Mouse (Mus musculus) right cerebral cortex, adult 2 months (tissue): ENCODE data around the gene Tle3.

Experiments
- DNase-seq, 2 experiments: peaks; one replicate each; pipeline ENCODE4 v3.0.0; 2021 to 2022; ENCODE audit warnings: low spot score in 2 of 2

Tle3 gene

DNA sequence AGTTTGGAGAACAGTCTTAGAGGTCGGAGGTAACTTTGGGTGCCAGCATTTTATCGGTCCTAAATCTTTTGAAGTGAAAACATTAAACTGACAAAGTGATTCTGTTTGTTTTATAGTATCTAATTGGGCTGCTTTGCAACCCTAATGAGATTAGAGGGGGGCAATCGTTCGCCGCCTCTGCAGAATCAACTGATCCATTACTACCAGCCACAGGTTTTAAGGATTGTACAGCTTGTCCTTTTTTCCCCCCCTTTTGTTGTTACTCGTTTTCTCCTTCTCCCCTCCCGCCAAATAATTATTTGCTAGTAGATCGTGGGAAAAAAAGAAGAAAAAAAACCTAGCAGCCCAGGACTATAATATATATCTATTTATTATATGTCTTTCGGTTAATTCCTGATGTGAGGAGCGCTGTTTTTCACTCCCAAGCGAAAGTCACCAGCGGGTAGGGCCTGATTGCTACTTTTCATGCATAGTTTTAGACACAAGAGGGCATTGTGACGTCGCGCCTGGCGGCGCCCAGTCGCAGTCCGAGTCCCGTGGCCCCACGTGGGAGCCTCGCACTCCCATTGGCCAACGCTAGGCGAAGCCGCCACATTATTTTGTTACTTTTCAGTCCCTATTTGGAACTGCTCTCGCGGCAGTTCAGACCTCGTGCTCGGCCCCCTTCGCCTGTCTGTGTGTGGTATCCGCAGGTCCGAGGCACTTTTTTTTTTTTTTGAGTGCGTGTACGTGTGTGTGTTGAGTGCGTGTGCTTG lies at the start of gene Tle3:
TSS of gene Tle3 (plus strand) at position 612 of the 755 bp plus-strand sequence.
- peak; percentile 98 to 100 for DNase-seq

DNA sequence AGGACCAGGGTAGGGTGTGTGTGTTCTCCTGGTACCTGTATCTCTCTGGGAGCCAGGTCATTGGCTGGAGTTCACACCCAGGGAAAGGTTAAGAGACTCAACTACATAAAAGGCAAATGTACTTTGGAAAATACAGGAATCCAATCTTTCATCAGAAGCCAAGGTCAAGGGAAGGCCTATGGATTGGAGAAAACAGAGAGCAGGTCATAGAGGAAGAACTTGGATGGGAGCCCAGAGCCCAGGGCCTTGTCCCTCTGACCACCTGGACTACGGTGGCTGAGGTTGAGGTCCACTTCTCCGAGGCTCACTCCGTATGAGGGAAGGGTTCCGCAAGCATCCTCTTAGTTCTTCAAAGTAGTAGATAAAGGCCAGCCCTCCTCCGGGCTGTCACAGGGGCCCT lies 48.9 kb upstream of the Tle3 start:
- DNase-seq = no peak

DNA sequence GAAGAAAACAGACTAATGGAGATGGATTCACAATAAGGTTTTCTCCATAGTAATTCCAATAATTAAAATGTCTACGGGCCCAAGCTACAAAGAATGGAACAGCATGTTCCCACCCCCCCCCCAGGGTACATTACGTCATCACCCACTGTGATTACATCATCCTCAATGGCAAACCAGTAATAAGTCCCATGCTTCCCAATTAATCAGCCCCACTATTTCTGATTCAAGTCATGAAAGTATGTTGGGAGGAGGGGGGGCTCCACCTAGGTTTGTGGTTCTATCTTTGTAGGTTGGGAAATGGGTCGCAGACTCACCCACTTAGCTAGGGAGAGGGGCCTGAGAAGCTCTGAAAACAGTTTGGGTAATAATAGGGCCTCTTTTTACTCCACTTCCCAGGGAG lies 48.3 kb upstream of the Tle3 start:
- no peak for DNase-seq

DNA sequence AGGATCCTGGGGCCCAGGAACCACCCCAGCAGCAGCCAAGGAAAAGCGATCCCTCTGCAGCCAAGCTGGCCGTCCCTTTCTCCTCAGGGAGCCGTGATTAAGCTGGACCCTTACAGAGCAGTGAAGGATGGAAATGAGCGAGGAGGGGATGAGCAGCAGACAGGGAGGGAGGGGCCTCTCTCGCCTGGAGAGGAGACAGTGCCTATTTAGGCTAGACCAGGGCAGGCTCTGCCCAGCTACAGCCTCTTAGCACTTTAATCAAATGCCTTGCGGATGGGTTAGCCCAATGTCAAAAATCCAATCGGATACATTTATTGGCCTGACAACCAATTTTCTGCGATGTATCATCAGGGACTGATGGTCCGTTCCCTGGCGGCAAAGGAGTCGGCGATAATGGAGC lies 47.8 kb upstream of the Tle3 start:
- DNase-seq = no peak

DNA sequence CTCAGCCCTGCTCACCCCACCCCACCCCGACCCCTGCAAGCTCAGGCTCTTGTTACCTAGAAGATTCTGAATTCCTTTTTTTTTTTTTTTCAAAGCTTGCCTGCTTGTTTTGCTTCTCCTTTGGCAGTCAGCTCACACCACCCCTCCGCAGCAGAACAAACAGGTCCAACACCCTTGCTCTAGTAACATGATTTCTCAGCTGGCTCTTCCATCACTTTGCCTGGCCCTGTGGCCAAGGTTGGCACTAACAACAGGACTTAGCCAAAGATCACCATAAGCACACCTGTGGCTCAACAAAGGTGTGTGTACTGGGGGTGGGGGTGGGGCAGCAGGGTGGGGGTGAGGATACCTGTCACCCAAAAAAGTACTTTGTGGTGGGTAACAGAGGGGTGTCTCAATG lies 47.2 kb upstream of the Tle3 start:
- no peak for DNase-seq

DNA sequence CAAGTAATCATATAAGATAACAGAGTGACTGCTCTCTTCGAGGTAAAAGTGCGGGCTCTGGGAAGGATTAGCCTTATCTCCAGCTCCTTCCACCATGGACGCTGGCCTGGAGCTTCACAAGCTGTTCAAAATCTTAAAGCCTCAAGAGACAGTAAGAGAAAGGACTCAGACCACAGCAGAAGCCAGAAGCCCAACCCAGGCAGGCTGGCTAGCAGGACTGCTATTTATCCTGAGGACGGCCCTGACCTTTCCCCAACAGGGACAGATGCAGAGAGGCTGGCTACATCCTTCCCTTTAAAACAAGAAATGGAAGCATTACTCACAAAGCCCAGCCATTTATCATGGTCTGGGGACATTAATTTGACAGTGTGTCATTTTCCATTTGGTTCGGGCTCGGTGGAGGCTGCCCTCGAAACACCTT lies 46.2 kb upstream of the Tle3 start:
- DNase-seq = no peak

DNA sequence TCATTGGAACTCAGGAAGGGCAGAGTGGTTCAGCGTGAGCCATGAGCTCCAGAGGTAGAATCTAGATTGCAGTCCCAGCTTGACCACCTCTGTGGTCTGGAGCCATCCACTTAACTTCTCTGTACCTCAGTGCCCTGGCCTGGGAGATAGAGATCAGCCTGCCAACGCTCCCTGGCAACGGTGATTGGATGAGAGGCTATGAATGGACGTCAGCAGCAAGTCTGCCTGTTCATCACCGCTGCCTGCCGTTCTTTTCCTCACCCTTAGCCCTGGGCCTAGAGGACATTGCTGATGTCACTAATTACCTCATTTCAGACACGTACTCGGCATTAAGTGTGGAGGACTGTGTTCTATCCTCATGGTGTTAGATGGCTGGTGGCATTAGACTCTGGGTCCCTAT lies 45.2 kb upstream of the Tle3 start:
- DNase-seq = no peak

DNA sequence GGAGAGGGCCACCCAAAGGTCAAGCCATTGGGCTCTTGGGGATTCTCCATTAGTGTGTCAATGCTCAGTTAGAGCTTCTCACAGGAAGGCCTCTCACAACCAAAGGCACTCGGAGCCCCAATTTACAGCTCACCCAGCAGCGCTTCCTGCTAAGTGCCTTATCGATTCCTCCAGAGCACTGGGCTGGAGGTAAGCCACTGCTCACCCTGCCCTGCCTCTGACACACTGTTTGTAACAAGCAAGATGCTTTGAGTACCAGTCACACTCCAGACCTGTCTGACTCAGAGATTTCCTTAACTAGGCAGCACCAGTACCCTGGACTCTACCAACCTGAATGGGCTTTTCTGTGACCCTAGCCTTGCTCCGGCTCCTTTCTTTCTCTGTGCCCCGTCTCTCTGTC lies 44.0 kb upstream of the Tle3 start:
- no peak for DNase-seq

DNA sequence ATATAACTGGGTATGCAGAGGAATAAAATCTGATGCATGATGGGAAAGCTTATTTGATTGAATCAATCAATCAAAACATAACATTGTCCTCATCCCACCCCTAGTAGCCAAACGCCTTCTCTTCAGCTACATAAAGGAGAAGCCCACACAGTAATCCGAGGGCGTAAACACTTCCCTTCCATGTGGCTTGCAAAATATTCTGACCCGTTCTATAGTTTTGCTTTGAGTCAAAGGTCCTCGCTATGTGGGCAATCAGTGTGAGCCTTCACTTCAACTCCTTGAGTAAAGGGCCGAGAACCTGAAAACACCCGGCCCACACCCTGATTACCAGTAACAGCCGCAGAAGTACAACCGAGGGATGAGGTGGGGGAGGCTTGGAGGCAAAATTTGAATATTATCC lies 41.4 kb upstream of the Tle3 start:
- no peak for DNase-seq

DNA sequence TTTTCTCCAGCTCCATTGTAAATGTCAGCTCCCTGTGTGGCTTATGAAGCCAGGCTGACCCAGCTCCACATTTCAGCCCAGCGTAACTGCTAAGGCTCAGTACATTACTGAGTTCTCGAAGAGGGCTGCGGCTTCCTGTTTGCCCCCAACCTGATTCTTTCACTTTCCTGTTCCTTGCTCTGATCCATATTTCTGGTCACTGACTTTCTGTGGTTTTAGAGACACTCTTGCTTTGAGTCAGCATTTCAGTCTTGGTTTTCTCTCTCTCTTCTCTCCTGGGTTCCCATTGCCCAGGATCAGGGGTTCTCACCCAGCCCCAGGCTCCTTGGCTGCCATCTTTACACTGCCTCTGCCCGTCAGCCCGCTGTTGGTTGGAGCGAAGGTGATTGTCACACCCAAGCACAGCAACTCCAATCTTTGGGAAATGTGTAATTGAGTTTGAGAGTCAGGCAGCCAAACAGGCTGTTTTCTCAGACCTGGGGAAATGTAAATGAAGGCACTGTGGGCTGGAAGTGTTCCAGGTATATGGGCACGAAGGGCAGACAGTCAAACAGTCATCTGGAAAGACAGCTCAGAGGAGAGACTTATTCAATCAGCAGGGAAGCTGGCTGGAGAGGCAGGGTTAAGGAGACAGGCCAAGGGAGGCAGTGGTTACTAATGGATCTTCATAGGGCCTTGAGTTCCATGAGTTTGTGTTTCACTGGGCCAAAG lies 39.8 kb upstream of the Tle3 start:
- DNase-seq = no peak

DNA sequence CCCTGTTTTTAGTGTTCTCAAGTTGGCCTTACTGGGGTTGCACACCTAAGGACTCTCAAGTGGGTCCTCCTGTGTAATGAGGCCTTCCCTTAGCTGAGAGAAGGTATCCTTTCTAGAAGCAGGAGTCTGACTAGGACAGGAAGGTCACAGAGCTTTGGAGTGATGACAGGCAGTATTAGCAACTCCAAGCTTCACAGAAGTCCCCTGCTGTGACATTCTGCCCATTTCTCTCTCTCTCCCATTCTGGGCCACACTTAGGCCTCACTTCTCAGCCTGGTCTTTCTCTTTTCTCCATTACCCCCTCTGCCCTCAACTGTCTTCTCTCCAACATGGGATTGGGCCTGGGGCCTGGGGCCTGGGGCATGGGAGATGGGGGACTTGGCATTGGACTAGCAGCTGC lies 36.0 kb upstream of the Tle3 start:
- no peak for DNase-seq

DNA sequence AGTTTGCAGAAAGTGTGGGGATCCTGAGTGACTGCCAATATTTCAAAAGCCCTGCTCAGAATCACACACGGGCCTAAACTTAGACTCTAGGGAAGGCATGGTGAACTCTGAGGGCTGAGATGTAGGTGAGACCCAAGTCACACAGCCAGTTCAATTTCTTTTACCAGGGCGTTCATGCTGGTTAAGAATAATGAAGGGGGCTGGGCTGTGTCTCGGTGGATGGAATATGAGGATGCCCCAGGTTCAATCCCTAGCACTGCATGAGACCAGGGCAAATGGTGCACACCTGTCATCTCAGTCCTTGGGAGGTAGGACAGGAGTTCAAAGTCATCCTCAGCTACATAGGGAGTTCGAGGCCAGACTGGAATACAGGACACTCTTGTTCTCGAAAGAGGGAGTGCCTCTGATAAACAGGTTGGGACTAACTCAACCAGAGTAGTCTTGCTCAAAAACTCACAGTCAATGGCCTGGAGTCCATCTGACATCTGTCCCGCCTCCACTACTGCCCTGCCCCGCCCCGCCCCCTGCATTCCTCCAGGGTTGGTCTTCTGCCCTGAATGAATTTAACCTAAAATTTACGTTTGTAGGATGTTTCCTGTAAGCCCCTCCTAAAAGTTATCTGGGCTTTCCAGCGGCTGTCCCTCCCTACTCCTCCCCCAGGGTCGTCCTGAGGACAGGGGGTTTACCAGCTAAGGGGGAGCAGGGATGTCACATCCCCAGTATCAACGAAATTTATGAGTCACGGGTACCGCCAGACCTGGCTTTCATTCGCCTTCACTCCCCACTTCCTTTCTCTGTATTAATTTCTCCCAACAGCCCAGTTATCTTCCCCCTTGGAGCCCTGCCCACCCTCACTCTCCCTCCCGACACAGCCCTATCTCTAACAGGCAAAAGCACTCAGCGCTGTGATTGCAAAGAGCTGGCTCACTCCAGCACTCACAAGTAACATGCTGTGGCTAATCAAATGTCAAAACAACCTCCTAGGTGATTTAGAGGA lies 35.3 kb upstream of the Tle3 start:
- no peak for DNase-seq

DNA sequence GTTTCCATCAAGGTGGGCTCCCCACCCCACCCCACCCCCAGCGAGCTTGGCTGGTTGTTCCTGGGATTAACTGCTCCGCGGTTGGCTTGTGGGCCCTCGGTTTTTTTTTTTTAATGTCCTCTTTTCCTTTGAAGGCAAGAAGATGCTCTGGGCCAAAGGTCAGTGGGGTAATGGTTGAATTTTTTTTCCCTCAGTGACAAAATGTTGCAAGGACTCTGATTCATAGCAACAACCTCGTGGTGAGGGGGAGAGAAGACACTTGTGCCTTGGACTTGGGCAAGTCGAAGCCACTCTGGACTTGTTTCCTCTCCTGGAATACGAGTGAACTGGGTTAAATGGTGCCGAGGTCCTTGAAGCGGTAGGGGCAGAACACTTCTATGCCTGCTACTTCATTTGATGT lies 34.5 kb upstream of the Tle3 start:
- DNase-seq = no peak

DNA sequence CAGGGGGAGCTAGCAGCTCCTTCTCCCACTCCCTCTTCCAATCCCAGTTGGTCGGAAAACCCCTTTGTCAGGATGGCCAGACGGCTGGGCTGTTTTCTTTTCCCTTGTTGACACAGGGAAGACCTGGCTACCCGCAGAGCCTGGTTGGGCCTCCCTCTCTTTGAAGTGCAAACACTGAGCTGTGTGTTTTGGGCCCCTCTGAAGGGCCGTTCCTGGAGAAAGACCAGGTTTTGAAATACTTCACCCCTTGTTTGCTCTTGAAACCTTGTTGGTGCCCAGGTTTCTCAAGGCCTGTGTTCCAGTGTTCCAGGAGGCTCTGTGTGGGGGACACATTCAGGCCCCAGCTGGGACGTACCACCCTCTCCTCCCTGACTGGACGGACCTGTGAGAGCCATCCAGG lies 32.9 kb upstream of the Tle3 start:
- DNase-seq = no peak

DNA sequence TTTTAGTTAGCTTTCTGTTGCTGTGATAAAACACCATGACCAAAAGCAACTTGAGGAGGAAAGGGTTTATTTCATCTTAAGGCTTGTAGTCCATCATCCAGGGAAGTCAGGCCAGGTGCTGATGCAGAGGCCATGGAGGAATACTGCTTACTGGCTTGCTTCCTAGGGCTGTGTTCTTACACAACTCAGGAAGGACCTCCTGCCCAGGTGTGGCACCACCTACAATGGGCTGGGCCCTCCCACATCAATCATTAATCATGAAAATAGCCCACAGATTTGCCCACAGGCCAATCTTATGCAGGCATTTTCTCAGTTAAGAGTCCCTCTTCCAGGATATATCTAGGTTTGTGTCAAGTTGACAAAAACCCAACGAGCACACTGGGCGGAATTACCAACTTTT lies 31.8 kb upstream of the Tle3 start:
- no peak for DNase-seq

DNA sequence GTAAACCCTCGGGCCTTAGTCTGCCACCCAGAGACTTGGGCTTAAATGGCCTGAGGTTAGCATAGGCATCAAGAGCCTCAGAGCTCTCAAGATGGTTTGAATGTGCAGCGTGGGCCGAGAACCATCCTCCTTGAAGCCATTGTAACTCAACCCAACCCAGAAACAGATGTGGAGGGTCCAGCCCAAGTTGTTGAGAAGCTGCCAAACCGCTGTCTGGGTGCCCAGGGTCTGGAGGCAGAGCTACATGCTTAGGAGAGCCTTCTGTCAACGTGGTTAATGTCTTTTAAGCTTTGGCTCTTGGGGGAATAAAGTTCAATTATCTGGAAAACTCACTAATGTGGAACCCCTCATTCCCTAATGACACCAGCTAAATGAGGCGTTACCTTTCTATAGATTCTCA lies 29.9 kb upstream of the Tle3 start:
- DNase-seq = no peak

DNA sequence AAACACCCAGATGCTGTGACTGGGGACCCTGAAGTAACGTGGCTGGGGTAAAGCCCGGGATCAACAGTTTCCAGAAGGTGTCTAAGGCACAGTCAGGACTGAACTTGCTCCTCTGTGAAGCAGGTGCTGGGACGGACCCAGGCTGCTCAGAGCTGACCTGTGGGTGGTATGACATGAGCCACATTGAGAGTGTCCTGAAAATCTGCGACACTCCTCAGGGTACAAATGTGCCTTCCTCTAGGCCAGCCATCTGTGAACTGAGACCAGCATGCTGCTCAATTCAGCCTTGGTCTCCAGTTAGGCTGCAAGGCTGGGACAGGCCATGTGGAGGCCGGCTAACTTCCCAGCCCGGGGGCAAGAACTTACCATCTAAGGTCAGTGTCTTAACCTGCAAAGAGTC lies 27.5 kb upstream of the Tle3 start:
- no peak for DNase-seq

DNA sequence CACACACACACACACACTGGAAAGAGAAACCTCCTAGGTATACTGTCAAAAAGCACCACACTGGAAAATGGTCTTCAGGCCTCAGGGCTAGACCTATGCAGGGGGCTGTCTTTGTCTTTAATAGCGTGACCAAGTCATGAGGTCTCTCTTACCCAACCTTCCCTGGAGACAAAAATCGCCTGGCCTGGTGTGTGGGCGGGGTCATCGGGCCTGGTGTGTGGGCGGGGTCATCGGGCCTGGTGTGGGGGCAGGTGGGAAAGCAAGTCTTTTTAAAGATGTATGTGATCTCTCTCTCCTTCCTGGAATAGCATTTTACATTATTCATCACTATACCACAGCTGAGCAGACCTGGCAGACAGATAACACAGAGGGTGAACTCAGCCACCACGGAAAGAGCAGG lies 25.2 kb upstream of the Tle3 start:
- DNase-seq = no peak

DNA sequence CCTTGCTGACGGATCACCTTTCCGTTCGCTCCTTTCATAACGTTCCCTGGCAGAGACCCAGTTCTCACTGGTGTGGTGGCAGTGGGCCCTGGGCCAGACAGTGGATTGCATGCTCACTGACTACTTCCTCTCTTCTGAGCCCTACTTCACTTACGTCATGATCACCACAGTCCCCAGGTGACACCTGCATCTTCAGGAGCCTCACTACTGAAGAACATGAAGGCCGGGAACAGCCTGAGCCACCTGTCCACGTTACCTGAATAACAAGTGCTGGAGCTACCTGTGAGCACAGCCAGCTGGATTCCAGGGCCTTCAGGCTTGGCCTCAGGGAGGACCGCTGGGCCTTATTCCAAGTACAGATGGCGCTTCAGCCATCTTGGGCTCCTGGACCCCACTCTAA lies 24.1 kb upstream of the Tle3 start:
- no peak for DNase-seq

DNA sequence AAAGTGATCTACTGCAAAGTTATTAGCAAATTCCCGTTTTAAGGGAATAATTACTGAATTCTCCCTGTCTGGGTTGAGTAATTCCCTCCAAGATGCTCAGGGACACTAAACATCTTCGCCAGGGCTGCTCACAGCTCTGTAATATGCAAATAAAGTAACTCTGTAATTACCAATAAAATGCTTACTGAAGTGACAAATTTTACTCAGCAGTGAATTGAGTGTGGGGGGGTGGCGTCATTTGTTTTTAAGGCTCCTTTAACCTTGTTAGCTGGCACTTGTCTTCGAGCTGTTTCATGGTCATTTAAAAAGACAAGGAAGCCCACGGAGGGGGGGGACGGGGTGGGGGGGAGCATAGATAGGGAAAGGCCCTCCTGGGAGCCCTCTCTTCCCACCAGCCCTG lies 23.6 kb upstream of the Tle3 start:
- no peak for DNase-seq

DNA sequence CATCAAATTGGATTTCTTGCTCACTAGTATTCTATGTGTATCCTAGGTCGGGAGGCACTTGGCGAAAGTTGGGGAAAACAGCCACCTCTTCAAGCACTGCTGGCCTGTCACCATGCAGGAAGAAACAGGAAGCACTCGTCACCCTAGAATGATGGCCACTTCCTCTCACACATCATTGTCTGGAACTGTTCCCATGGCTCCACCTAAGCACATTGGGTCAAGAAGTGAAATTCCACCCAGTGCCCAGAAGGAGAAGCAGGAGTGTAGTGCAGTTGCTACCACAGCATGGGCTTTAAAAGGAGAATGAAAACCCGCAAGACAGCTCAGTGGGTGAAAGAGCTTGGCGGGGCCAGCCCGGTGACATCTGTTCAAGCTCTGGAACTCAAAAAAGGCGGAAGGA lies 22.5 kb upstream of the Tle3 start:
- DNase-seq = no peak

DNA sequence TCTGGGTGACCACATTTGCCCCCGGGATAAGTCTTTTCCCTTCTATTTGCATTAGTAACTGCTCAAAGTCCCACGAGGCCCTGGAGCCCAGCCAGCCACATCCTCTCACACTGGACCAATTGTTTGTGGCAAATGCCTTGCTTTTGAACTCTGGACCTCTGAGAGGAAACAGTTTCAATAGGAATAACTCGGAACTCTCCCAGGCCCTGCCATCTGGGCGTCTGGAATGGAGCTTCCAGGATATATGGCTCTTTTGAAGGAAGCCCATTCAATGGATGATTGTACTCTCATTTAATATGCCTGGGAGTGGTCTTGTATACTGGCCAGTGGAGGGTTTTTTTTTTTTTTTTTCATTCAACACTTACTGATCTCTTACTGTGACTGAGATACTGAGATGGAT lies 21.0 kb upstream of the Tle3 start:
- DNase-seq = no peak
